Mouse (Mus musculus): ENCODE data around the gene 2210017I01Rik. TPM values are rescaled to one million over a fixed set of nuclear protein-coding genes. Genes with fewer than 3 reads are reported as not detected.

2210017I01Rik gene
- polyA plus RNA-seq, 1 experiment, result not detected

DNA sequence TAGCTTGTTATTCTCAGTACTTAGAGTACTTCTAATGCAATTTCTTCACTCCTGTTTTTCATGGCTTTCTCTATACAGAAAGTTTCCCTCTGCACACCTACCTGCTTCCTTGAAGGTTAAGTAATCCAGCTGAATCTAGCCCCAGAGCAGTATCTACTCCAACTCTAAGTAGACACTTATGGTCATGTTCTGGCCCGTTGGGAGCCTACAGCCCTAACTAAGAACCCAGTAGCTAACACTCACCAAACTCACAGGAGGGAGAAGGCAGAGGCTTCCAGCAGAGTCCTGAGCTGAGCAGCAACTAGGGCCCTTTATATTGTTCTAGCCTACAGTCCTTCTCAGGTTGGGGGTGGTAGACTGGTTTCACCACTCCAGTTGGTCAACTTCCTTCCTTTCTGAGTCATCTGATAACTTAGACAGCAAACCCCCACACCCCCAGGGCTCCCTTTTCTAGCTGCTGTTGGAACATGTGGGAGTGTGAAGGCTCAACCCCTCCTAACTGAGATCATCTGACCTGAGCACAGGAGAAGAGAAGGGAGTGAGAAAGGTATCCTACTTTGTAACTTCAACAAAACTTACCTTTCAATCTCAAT lies 33.7 kb downstream of the 2210017I01Rik start, which contains the start of gene Ivl:
Ivl (minus strand) TSS at position 287 of the 593 bp plus-strand sequence.
- TF ChIP-seq POLR2A (IDR thresholded peaks at IDR 0.05; ENCODE audit: insufficient read depth, low read length) (no peak), EP300 (IDR thresholded peaks at IDR 0.05; ENCODE audit: insufficient read depth, low read depth, low read length) (no peak), CTCF (IDR thresholded peaks at IDR 0.05; ENCODE audit: low read depth, low read length) (no peak)

GRCm38 (mm10) chr3:92572514-92573155 lies 34.7 kb downstream of the 2210017I01Rik start:
- no peak overlapping the region for H3K4me3 ChIP-seq (ENCODE audit: low read depth, low read length)
- H3K36me3 ChIP-seq (ENCODE audit: control insufficient read depth, insufficient read depth, low read length, poor library complexity, severe bottlenecking), result no peaks in the 10 kb centered on the region
- H3K27me3 ChIP-seq (ENCODE audit: control insufficient read depth, insufficient read depth, low read length, poor library complexity, severe bottlenecking), result no peaks in the 10 kb centered on the region
- H3K27ac ChIP-seq (ENCODE audit: insufficient read depth, low read length), result no peak overlapping the region
- no peak for TF ChIP-seq CTCF (IDR thresholded peaks at IDR 0.05; ENCODE audit: low read depth, low read length)
- TF ChIP-seq POLR2A (IDR thresholded peaks at IDR 0.05; ENCODE audit: insufficient read depth, low read length), result no peak
- TF ChIP-seq EP300 (IDR thresholded peaks at IDR 0.05; ENCODE audit: insufficient read depth, low read depth, low read length), result no peak
- no peaks in the 10 kb centered on the region for H3K9me3 ChIP-seq (replicated peaks; ENCODE audit: control insufficient read depth, insufficient read depth, low read length, poor library complexity, severe bottlenecking)
- no peaks in the 10 kb centered on the region for H3K4me1 ChIP-seq (ENCODE audit: control insufficient read depth, insufficient read depth, low read length)
- H3K9ac ChIP-seq (ENCODE audit: low read depth, poor library complexity, severe bottlenecking), result no peak overlapping the region

More for the DNA sequence above, 33.7 kb downstream of the 2210017I01Rik start, which contains the start of gene Ivl:
- Histone ChIP-seq H3K9ac (ENCODE audit: low read depth, poor library complexity, severe bottlenecking) (no peak within 1 kb of the TSS), H3K36me3 (ENCODE audit: control insufficient read depth, insufficient read depth, low read length, poor library complexity, severe bottlenecking) (no peaks in the 10 kb centered on the region), H3K9me3 (replicated peaks; ENCODE audit: control insufficient read depth, insufficient read depth, low read length, poor library complexity, severe bottlenecking) (no peaks in the 10 kb centered on the region), H3K4me1 (ENCODE audit: control insufficient read depth, insufficient read depth, low read length) (no peaks in the 10 kb centered on the region), H3K27ac (ENCODE audit: insufficient read depth, low read length) (no peak within 1 kb of the TSS), H3K27me3 (ENCODE audit: control insufficient read depth, insufficient read depth, low read length, poor library complexity, severe bottlenecking) (no peaks in the 10 kb centered on the region), H3K4me3 (ENCODE audit: low read depth, low read length) (no peak within 1 kb of the TSS)

GRCm38 (mm10) chr3:92568752-92569151 lies 38.5 kb downstream of the 2210017I01Rik start:
- Histone ChIP-seq H3K4me3 (ENCODE audit: low read depth, low read length) (no peak overlapping the region), H3K4me1 (ENCODE audit: control insufficient read depth, insufficient read depth, low read length) (no peaks in the 10 kb centered on the region), H3K27me3 (ENCODE audit: control insufficient read depth, insufficient read depth, low read length, poor library complexity, severe bottlenecking) (no peaks in the 10 kb centered on the region), H3K9me3 (replicated peaks; ENCODE audit: control insufficient read depth, insufficient read depth, low read length, poor library complexity, severe bottlenecking) (no peaks in the 10 kb centered on the region), H3K27ac (ENCODE audit: insufficient read depth, low read length) (no peak overlapping the region), H3K9ac (ENCODE audit: low read depth, poor library complexity, severe bottlenecking) (no peak overlapping the region), H3K36me3 (ENCODE audit: control insufficient read depth, insufficient read depth, low read length, poor library complexity, severe bottlenecking) (no peaks in the 10 kb centered on the region)
- TF ChIP-seq POLR2A (IDR thresholded peaks at IDR 0.05; ENCODE audit: insufficient read depth, low read length), result no peak
- no peak for TF ChIP-seq EP300 (IDR thresholded peaks at IDR 0.05; ENCODE audit: insufficient read depth, low read depth, low read length)
- no peak for TF ChIP-seq CTCF (IDR thresholded peaks at IDR 0.05; ENCODE audit: low read depth, low read length)

- H3K4me1 ChIP-seq (ENCODE audit: control insufficient read depth, insufficient read depth, low read length), result no peaks in the 10 kb centered on the region
- no peaks in the 10 kb centered on the region for H3K36me3 ChIP-seq (ENCODE audit: control insufficient read depth, insufficient read depth, low read length, poor library complexity, severe bottlenecking)
- H3K9me3 ChIP-seq (replicated peaks; ENCODE audit: control insufficient read depth, insufficient read depth, low read length, poor library complexity, severe bottlenecking), result no peaks in the 10 kb centered on the region
- H3K27ac ChIP-seq (ENCODE audit: insufficient read depth, low read length), result no peak overlapping the region
- no peak overlapping the region for H3K4me3 ChIP-seq (ENCODE audit: low read depth, low read length)
- no peak overlapping the region for H3K9ac ChIP-seq (ENCODE audit: low read depth, poor library complexity, severe bottlenecking)
- no peaks in the 10 kb centered on the region for H3K27me3 ChIP-seq (ENCODE audit: control insufficient read depth, insufficient read depth, low read length, poor library complexity, severe bottlenecking)
- TF ChIP-seq CTCF (IDR thresholded peaks at IDR 0.05; ENCODE audit: low read depth, low read length) (no peak), EP300 (IDR thresholded peaks at IDR 0.05; ENCODE audit: insufficient read depth, low read depth, low read length) (no peak), POLR2A (IDR thresholded peaks at IDR 0.05; ENCODE audit: insufficient read depth, low read length) (no peak)
These were observed 41.9 kb downstream of the 2210017I01Rik start for GRCm38 (mm10) chr3:92565418-92565817.

Other genes with a start within 250 kb of the 2210017I01Rik start
- not detected in 2 replicates for gene Sprr2f, start 242.3 kb downstream of the 2210017I01Rik start, polyA plus RNA-seq (2011; ENCODE audit: insufficient read depth, insufficient read length, low read depth, missing spikeins)
- not detected in 2 replicates for gene Sprr2h, start 221.8 kb downstream of the 2210017I01Rik start, polyA plus RNA-seq (2011; ENCODE audit: insufficient read depth, insufficient read length, low read depth, missing spikeins)
- gene Sprr2i, start 199.5 kb downstream of the 2210017I01Rik start, polyA plus RNA-seq (2011; ENCODE audit: insufficient read depth, insufficient read length, low read depth, missing spikeins), result not detected in 2 replicates
- not detected in 2 replicates for gene Sprr2j-ps, start 189.4 kb downstream of the 2210017I01Rik start, polyA plus RNA-seq (2011; ENCODE audit: insufficient read depth, insufficient read length, low read depth, missing spikeins)
- gene Gm9774, start 178.1 kb downstream of the 2210017I01Rik start, polyA plus RNA-seq (2011; ENCODE audit: insufficient read depth, insufficient read length, low read depth, missing spikeins), result 41.5 and 42.0 TPM in 2 replicates
- not detected in 2 replicates for gene Sprr2k, start 174.9 kb downstream of the 2210017I01Rik start, polyA plus RNA-seq (2011; ENCODE audit: insufficient read depth, insufficient read length, low read depth, missing spikeins)
- not detected in 2 replicates for gene Sprr1b, start 168.7 kb downstream of the 2210017I01Rik start, polyA plus RNA-seq (2011; ENCODE audit: insufficient read depth, insufficient read length, low read depth, missing spikeins)
- gene Sprr3, start 148.8 kb downstream of the 2210017I01Rik start, polyA plus RNA-seq (2011; ENCODE audit: insufficient read depth, insufficient read length, low read depth, missing spikeins), result not detected in 2 replicates
- 1.5 TPM in 1 of 2 replicates, not detected in the other for gene Sprr1a, start 121.6 kb downstream of the 2210017I01Rik start, polyA plus RNA-seq (2011; ENCODE audit: insufficient read depth, insufficient read length, low read depth, missing spikeins)
- gene Sprr4, start 107.0 kb downstream of the 2210017I01Rik start, polyA plus RNA-seq (2011; ENCODE audit: insufficient read depth, insufficient read length, low read depth, missing spikeins), result not detected in 2 replicates
- gene 2310046K23Rik, start 73.0 kb downstream of the 2210017I01Rik start, polyA plus RNA-seq (2011; ENCODE audit: insufficient read depth, insufficient read length, low read depth, missing spikeins), result not detected in 2 replicates
- gene Ivl, start 33.8 kb downstream of the 2210017I01Rik start, polyA plus RNA-seq (2011; ENCODE audit: insufficient read depth, insufficient read length, low read depth, missing spikeins), result not detected in 2 replicates
- gene Smcp, start 18.5 kb downstream of the 2210017I01Rik start, polyA plus RNA-seq (2011; ENCODE audit: insufficient read depth, insufficient read length, low read depth, missing spikeins), result not detected in 2 replicates
- gene Lce6a, start 14.2 kb upstream of the 2210017I01Rik start, polyA plus RNA-seq (2011; ENCODE audit: insufficient read depth, insufficient read length, low read depth, missing spikeins), result not detected in 2 replicates
- not detected in 2 replicates for gene Lce1a1, start 40.8 kb upstream of the 2210017I01Rik start, polyA plus RNA-seq (2011; ENCODE audit: insufficient read depth, insufficient read length, low read depth, missing spikeins)
- not detected in 2 replicates for gene Lce1b, start 49.4 kb upstream of the 2210017I01Rik start, polyA plus RNA-seq (2011; ENCODE audit: insufficient read depth, insufficient read length, low read depth, missing spikeins)
- gene Lce1a2, start 62.8 kb upstream of the 2210017I01Rik start, polyA plus RNA-seq (2011; ENCODE audit: insufficient read depth, insufficient read length, low read depth, missing spikeins), result not detected in 2 replicates
- gene Lce1c, start 71.8 kb upstream of the 2210017I01Rik start, polyA plus RNA-seq (2011; ENCODE audit: insufficient read depth, insufficient read length, low read depth, missing spikeins), result not detected in 2 replicates
- gene Lce1d, start 79.7 kb upstream of the 2210017I01Rik start, polyA plus RNA-seq (2011; ENCODE audit: insufficient read depth, insufficient read length, low read depth, missing spikeins), result not detected in 2 replicates
- gene Lce1e, start 101.6 kb upstream of the 2210017I01Rik start, polyA plus RNA-seq (2011; ENCODE audit: insufficient read depth, insufficient read length, low read depth, missing spikeins), result not detected in 2 replicates
- gene Lce1f, start 112.9 kb upstream of the 2210017I01Rik start, polyA plus RNA-seq (2011; ENCODE audit: insufficient read depth, insufficient read length, low read depth, missing spikeins), result not detected in 2 replicates
- not detected in 2 replicates for gene Gm38119, start 131.6 kb upstream of the 2210017I01Rik start, polyA plus RNA-seq (2011; ENCODE audit: insufficient read depth, insufficient read length, low read depth, missing spikeins)
- gene Lce1g, start 144.8 kb upstream of the 2210017I01Rik start, polyA plus RNA-seq (2011; ENCODE audit: insufficient read depth, insufficient read length, low read depth, missing spikeins), result not detected in 2 replicates
- gene Lce1h, start 157.6 kb upstream of the 2210017I01Rik start, polyA plus RNA-seq (2011; ENCODE audit: insufficient read depth, insufficient read length, low read depth, missing spikeins), result not detected in 2 replicates
- gene Lce1i, start 171.4 kb upstream of the 2210017I01Rik start, polyA plus RNA-seq (2011; ENCODE audit: insufficient read depth, insufficient read length, low read depth, missing spikeins), result not detected in 2 replicates
- gene Lce1j, start 183.0 kb upstream of the 2210017I01Rik start, polyA plus RNA-seq (2011; ENCODE audit: insufficient read depth, insufficient read length, low read depth, missing spikeins), result not detected in 2 replicates
- gene Lce1k, start 200.4 kb upstream of the 2210017I01Rik start, polyA plus RNA-seq (2011; ENCODE audit: insufficient read depth, insufficient read length, low read depth, missing spikeins), result not detected in 2 replicates
- not detected in 2 replicates for gene Kprp, start 219.8 kb upstream of the 2210017I01Rik start, polyA plus RNA-seq (2011; ENCODE audit: insufficient read depth, insufficient read length, low read depth, missing spikeins)
- not detected in 2 replicates for gene Lce1l, start 243.8 kb upstream of the 2210017I01Rik start, polyA plus RNA-seq (2011; ENCODE audit: insufficient read depth, insufficient read length, low read depth, missing spikeins)

All from ES-Bruce4 (cell line).